Mouse (Mus musculus): ENCODE measurements around the gene Birc5. TPM values are rescaled to one million over a fixed set of nuclear protein-coding genes. Genes with fewer than 3 reads are reported as not detected.
A peak's percentile ranks its signal among the peaks of the same experiment; 100 is the strongest.

Gene Birc5
- polyA plus RNA-seq, 1 experiment from 2014 or later: 91.7 TPM

DNA sequence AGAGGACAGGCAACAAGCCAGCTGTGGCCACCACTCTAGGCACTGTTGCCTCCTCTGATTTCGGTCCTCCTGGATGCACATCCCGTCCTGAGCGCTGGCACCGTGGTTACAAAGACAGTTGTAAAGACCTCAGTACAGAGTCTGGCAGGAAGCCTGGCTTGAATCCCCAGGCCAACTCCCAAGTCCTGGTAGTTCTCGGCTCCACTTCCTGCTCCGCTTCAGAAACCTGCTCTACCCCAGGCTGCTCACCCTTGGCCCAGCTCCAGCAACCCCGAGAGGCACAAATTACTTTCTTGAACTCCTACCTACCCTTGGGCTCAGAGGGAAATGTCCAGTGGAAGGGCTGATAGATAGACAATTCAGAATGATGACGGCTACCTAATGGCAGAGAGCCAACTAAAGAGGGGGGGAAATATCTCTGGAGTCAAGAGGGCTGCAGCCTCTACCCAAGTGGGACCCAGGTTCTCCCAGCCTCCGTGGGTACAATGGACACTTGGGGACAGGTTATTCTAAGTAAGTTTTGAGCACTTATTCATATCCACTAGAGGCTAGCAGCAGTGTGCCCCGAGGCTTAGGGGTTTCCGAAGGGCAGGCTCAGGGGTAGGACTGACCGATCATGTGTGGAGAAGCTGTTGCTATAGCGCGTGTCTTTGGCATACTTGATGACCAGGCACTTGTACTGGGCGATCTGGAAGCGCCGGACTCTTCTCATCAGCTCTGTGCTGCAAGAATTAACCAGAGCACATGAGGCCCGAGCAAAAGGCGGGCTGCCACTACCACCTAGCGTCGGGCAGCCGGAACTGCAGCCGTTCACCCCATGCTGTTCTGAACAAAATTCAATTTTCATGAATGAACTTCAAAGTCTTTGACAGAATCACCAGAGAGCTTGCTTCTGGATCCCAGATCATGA, 24.7 kb upstream of the Birc5 start:
- Histone ChIP-seq H3K4me1 (replicated peaks; ENCODE audit: control insufficient read depth, insufficient read depth) (peaks cover 13% of the 10 kb centered on the region), H3K36me3 (ENCODE audit: control insufficient read depth, insufficient read depth, low read length) (no peaks in the 10 kb centered on the region; the same call in 1 of the 2 replicates), H3K27me3 (ENCODE audit: control insufficient read depth, insufficient read depth, low read length) (no peaks in the 10 kb centered on the region), H3K27ac (replicated peaks) (peak overlapping the region; percentile 87), H3K9ac (ENCODE audit: low read length) (peak overlapping the region; percentile 60; the same call in 1 of the 2 replicates), H3K4me2 (replicated peaks; ENCODE audit: low read depth) (peak overlapping the region; percentile 79), H3K4me3 (ENCODE audit: low read depth, low read length) (peak overlapping the region; percentile 52), H3K9me3 (ENCODE audit: control insufficient read depth, low read length) (no peaks in the 10 kb centered on the region)
- WGBS: 5% methylated on average over 23 of the region's 23 CpGs
- ATAC-seq (ENCODE audit: low FRiP score, low TSS enrichment): peak; percentile 77
- DNase-seq (ENCODE audit: low spot score): peak; percentile 87
- TF ChIP-seq CTCF (IDR thresholded peaks at IDR 0.05; ENCODE audit: low read depth): peak; percentile 94
- no peak for TF ChIP-seq EP300 (optimal IDR thresholded peaks at IDR 0.05)

GRCm38 (mm10) chr11:117825333-117826101, 23.5 kb upstream of the Birc5 start, which contains the start of the genes Afmid and Tk1:
Afmid (plus strand) TSS chr11:117825924.
Tk1 (minus strand) TSS chr11:117826092.
- H3K27me3 ChIP-seq (ENCODE audit: control insufficient read depth, insufficient read depth, low read length): no peaks in the 10 kb centered on the region
- H3K4me1 ChIP-seq (replicated peaks; ENCODE audit: control insufficient read depth, insufficient read depth): peaks cover 16% of the 10 kb centered on the region
- DNase-seq (ENCODE audit: low spot score) (peak; percentile 87), ATAC-seq (ENCODE audit: low FRiP score, low TSS enrichment) (peak; percentile 25; the same call in 1 of the 2 replicates)
- peak within 1 kb of the TSS; percentile 52 for H3K4me3 ChIP-seq (ENCODE audit: low read depth, low read length)
- TF ChIP-seq CTCF (IDR thresholded peaks at IDR 0.05; ENCODE audit: low read depth): no peak; the same call in 1 of the 2 replicates
- TF ChIP-seq EP300 (optimal IDR thresholded peaks at IDR 0.05): no peak
- no peaks in the 10 kb centered on the region for H3K36me3 ChIP-seq (ENCODE audit: control insufficient read depth, insufficient read depth, low read length)
- WGBS: under 1% methylated on average over 34 of the region's 34 CpGs
- peak within 1 kb of the TSS; percentile 60 for H3K9ac ChIP-seq (ENCODE audit: low read length)
- peak within 1 kb of the TSS; percentile 79 for H3K4me2 ChIP-seq (replicated peaks; ENCODE audit: low read depth)
- peak within 1 kb of the TSS; percentile 84 for H3K27ac ChIP-seq (replicated peaks)
- H3K9me3 ChIP-seq (ENCODE audit: control insufficient read depth, low read length): no peaks in the 10 kb centered on the region

DNA sequence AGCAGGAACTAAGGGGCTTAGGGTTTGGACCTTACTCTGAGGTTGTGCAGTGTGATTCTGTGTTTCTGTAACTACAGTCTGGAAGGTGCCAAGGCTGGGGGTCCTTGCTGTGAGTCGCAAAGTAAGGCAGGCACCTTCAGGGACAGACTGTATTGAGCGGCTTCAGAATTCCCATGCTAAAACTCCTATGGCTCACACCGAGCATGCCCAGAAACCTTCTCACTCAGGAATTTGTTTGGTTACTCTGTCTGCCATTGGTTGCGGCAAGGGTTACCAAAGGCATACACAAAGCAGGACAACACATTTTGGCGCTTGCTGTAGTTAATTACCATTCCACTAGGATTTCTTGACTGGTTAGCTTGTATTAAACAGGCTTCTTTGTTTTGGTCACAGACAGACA, 22.9 kb upstream of the Birc5 start:
- H3K27ac ChIP-seq (replicated peaks): peak overlapping the region; percentile 84
- DNase-seq (ENCODE audit: low spot score) (no peak), ATAC-seq (ENCODE audit: low FRiP score, low TSS enrichment) (no peak)

GRCm38 (mm10) chr11:117826916-117827315, 22.1 kb upstream of the Birc5 start:
- Histone ChIP-seq H3K9ac (ENCODE audit: low read length) (no peak overlapping the region), H3K4me2 (replicated peaks; ENCODE audit: low read depth) (peak overlapping the region; percentile 79), H3K4me3 (ENCODE audit: low read depth, low read length) (no peak overlapping the region), H3K27ac (replicated peaks) (peak overlapping the region; percentile 84; the same call in 1 of the 2 replicates), H3K36me3 (ENCODE audit: control insufficient read depth, insufficient read depth, low read length) (no peaks in the 10 kb centered on the region), H3K4me1 (replicated peaks; ENCODE audit: control insufficient read depth, insufficient read depth) (peaks cover 16% of the 10 kb centered on the region), H3K27me3 (ENCODE audit: control insufficient read depth, insufficient read depth, low read length) (no peaks in the 10 kb centered on the region), H3K9me3 (ENCODE audit: control insufficient read depth, low read length) (no peaks in the 10 kb centered on the region)
- TF ChIP-seq CTCF (IDR thresholded peaks at IDR 0.05; ENCODE audit: low read depth) (no peak), EP300 (optimal IDR thresholded peaks at IDR 0.05) (no peak)
- ATAC-seq (ENCODE audit: low FRiP score, low TSS enrichment) (no peak), DNase-seq (ENCODE audit: low spot score) (no peak)
- WGBS: 38% methylated on average over 8 of the region's 8 CpGs

More for the DNA sequence above, 22.9 kb upstream of the Birc5 start:
- peak overlapping the region; percentile 52 for H3K4me3 ChIP-seq (ENCODE audit: low read depth, low read length)
- H3K27me3 ChIP-seq (ENCODE audit: control insufficient read depth, insufficient read depth, low read length): no peaks in the 10 kb centered on the region
- H3K9ac ChIP-seq (ENCODE audit: low read length): peak overlapping the region; percentile 60
- peak overlapping the region; percentile 79 for H3K4me2 ChIP-seq (replicated peaks; ENCODE audit: low read depth)
- TF ChIP-seq EP300 (optimal IDR thresholded peaks at IDR 0.05): no peak
- TF ChIP-seq CTCF (IDR thresholded peaks at IDR 0.05; ENCODE audit: low read depth): 0 out of 2 replicates have a peak, but pooled peaks have one; percentile 9
- peaks cover 16% of the 10 kb centered on the region for H3K4me1 ChIP-seq (replicated peaks; ENCODE audit: control insufficient read depth, insufficient read depth)
- 4% methylated on average over 5 of the region's 5 CpGs for WGBS
- H3K36me3 ChIP-seq (ENCODE audit: control insufficient read depth, insufficient read depth, low read length): no peaks in the 10 kb centered on the region
- H3K9me3 ChIP-seq (ENCODE audit: control insufficient read depth, low read length): no peaks in the 10 kb centered on the region

DNA sequence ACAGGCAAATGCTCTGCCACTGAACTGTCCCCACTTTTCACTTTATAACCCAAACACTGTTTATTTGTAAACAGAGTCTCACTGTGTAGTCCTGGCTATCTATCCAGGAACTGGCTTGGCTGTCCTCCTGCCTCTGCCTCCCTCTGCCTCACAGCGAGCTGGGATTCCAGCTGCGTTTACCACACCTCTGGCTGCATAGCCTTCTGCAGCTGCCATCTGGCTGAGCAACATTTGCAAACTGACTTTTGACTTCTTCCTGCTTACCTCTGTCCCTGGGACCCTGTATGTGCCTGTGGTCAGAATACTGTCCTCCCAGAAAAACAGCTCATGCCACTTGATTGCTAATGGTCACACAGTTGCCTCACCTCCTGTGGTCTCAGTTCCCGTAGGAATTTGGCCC, 21.7 kb upstream of the Birc5 start:
- H3K27me3 ChIP-seq (ENCODE audit: control insufficient read depth, insufficient read depth, low read length): no peaks in the 10 kb centered on the region
- no peak for TF ChIP-seq CTCF (IDR thresholded peaks at IDR 0.05; ENCODE audit: low read depth)
- no peak for TF ChIP-seq EP300 (optimal IDR thresholded peaks at IDR 0.05)
- peak overlapping the region; percentile 40; the same call in 1 of the 2 replicates for H3K27ac ChIP-seq (replicated peaks)
- WGBS: 40% methylated on average over 3 of the region's 3 CpGs
- no peak overlapping the region for H3K4me3 ChIP-seq (ENCODE audit: low read depth, low read length)
- H3K36me3 ChIP-seq (ENCODE audit: control insufficient read depth, insufficient read depth, low read length): no peaks in the 10 kb centered on the region
- peaks cover 16% of the 10 kb centered on the region for H3K4me1 ChIP-seq (replicated peaks; ENCODE audit: control insufficient read depth, insufficient read depth)
- DNase-seq (ENCODE audit: low spot score) (no peak), ATAC-seq (ENCODE audit: low FRiP score, low TSS enrichment) (no peak)
- no peak overlapping the region for H3K4me2 ChIP-seq (replicated peaks; ENCODE audit: low read depth)
- H3K9ac ChIP-seq (ENCODE audit: low read length): no peak overlapping the region
- H3K9me3 ChIP-seq (ENCODE audit: control insufficient read depth, low read length): no peaks in the 10 kb centered on the region

Measured in stomach, postnatal 0 days (tissue).